Mouse (Mus musculus) MEL (cell line): ENCODE measurements around the gene Fam193b. TPM values are rescaled to one million over a fixed set of nuclear protein-coding genes. Genes with fewer than 3 reads are reported as not detected.

ENCODE experiments used
- DNase-seq: peaks from one replicate; pipeline ENCODE4 v3.0.0; 2011; ENCODE audit warnings: low read depth, low spot score
- H3K27ac ChIP-seq: 2 replicates; pipeline ENCODE4 v1.5.1; 2012; ENCODE audit warnings: low read depth, mild to moderate bottlenecking, control low read depth, low read length, moderate library complexity; ENCODE audit not compliant: control insufficient read depth
- H3K27me3 ChIP-seq, 2 experiments: fragments of 150-350 bp in 1 of 2; sonication (generic) in 1 of 2; 2 replicates each; pipeline ENCODE4 v1.6.1; 2012; ENCODE audit warnings: low read length in 2 of 2, mild to moderate bottlenecking in 2 of 2, improper control_type of control experiment in 1 of 2, moderate library complexity in 1 of 2; ENCODE audit not compliant: insufficient read depth in 2 of 2, control insufficient read depth in 1 of 2
- H3K36me3 ChIP-seq, 2 experiments: 2 replicates each; pipeline ENCODE4 v1.6.1; 2012 to 2014; ENCODE audit warnings: low read length in 2 of 2, improper control_type of control experiment in 1 of 2, inconsistent platforms in 1 of 2, mild to moderate bottlenecking in 1 of 2; ENCODE audit not compliant: insufficient read depth in 2 of 2, control insufficient read depth in 1 of 2
- H3K4me1 ChIP-seq, 2 experiments: fragments of 150-350 bp in 1 of 2; sonication (generic) in 1 of 2; 2 replicates each; pipeline ENCODE4 v1.6.1; 2012; ENCODE audit warnings: low read length in 2 of 2, improper control_type of control experiment in 1 of 2, mild to moderate bottlenecking in 1 of 2; ENCODE audit not compliant: insufficient read depth in 2 of 2, control insufficient read depth in 1 of 2
- H3K4me3 ChIP-seq, 2 experiments: fragments of 150-350 bp in 1 of 2; sonication (generic) in 1 of 2; 2 replicates each; pipeline ENCODE4 v1.5.1; 2012; ENCODE audit warnings: low read depth in 2 of 2, low read length in 2 of 2, mild to moderate bottlenecking in 2 of 2, moderate library complexity in 2 of 2, control low read depth in 1 of 2, improper control_type of control experiment in 1 of 2; ENCODE audit not compliant: control insufficient read depth in 1 of 2, insufficient read depth in 1 of 2
- H3K79me2 ChIP-seq: 2 replicates; pipeline ENCODE4 v1.6.1; 2012; ENCODE audit warnings: mild to moderate bottlenecking, low read length, moderate library complexity; ENCODE audit not compliant: control insufficient read depth, poor library complexity, insufficient read depth
- H3K9ac ChIP-seq: 2 replicates; pipeline ENCODE4 v1.6.1; 2012; ENCODE audit warnings: low read depth, mild to moderate bottlenecking, control low read depth, low read length, moderate library complexity; ENCODE audit not compliant: control insufficient read depth, poor library complexity, severe bottlenecking
- H3K9me3 ChIP-seq: fragments of 150-350 bp; sonication (generic); replicated peaks from 2 replicates; pipeline ENCODE4 v1.6.1; 2012; ENCODE audit warnings: mild to moderate bottlenecking, low read length, improper control_type of control experiment, moderate library complexity; ENCODE audit not compliant: insufficient read depth
- BHLHE40 ChIP-seq: IDR thresholded peaks from 2 replicates; pipeline ENCODE4 v1.6.1; 2012; ENCODE audit warnings: low read depth, mild to moderate bottlenecking, inconsistent platforms, low read length, improper control_type of control experiment, borderline replicate concordance
- CHD1 ChIP-seq: IDR thresholded peaks from 2 replicates; pipeline ENCODE4 v1.6.1; 2012; ENCODE audit warnings: low read depth, mild to moderate bottlenecking, inconsistent platforms, low read length, improper control_type of control experiment
- CHD2 ChIP-seq: IDR thresholded peaks from 2 replicates; pipeline ENCODE4 v1.6.1; 2011; ENCODE audit warnings: low read length, improper control_type of control experiment
- CTCF ChIP-seq, 3 experiments: IDR thresholded peaks in 2 of 3; conservative IDR thresholded peaks in 1 of 3; 2 replicates each; pipeline ENCODE4 v1.5.1; 2011 to 2012; ENCODE audit warnings: low read length in 3 of 3, low read depth in 2 of 3, mild to moderate bottlenecking in 2 of 3, improper control_type of control experiment in 1 of 3, inconsistent platforms in 1 of 3, mixed read lengths in 1 of 3, moderate library complexity in 1 of 3; ENCODE audit not compliant: control insufficient read depth in 1 of 3, insufficient read depth in 1 of 3, poor library complexity in 1 of 3, severe bottlenecking in 1 of 3
- E2F4 ChIP-seq: IDR thresholded peaks from 2 replicates; pipeline ENCODE4 v1.6.1; 2011; ENCODE audit warnings: low read depth, low read length, improper control_type of control experiment, borderline replicate concordance
- EP300 ChIP-seq, 2 experiments: IDR thresholded peaks; 2 replicates each; pipeline ENCODE4 v1.6.1; 2011; ENCODE audit warnings: improper control_type of control experiment in 2 of 2, low read length in 2 of 2, low read depth in 1 of 2, mild to moderate bottlenecking in 1 of 2
- ETS1 ChIP-seq: IDR thresholded peaks from 2 replicates; pipeline ENCODE4 v1.6.1; 2012; ENCODE audit warnings: low read depth, mild to moderate bottlenecking, inconsistent platforms, low read length, improper control_type of control experiment, moderate library complexity
- HCFC1 ChIP-seq: IDR thresholded peaks from 2 replicates; pipeline ENCODE4 v1.6.1; 2012; ENCODE audit warnings: low read depth, mild to moderate bottlenecking, inconsistent platforms, low read length, improper control_type of control experiment, moderate library complexity
- JUND ChIP-seq: IDR thresholded peaks from 2 replicates; pipeline ENCODE4 v1.6.1; 2011; ENCODE audit warnings: low read depth, mild to moderate bottlenecking, improper control_type of control experiment, low read length
- KAT2A ChIP-seq: conservative IDR thresholded peaks from 2 replicates; pipeline ENCODE4 v1.6.1; 2012; ENCODE audit warnings: low read depth, low read length, improper control_type of control experiment, inconsistent platforms
- MAFK ChIP-seq: IDR thresholded peaks from 2 replicates; pipeline ENCODE4 v1.6.1; 2011; ENCODE audit warnings: low read depth, mild to moderate bottlenecking, low read length, improper control_type of control experiment, borderline replicate concordance
- MAX ChIP-seq: IDR thresholded peaks from 2 replicates; pipeline ENCODE4 v1.6.1; 2011; ENCODE audit warnings: low read length, improper control_type of control experiment
- MAZ ChIP-seq: IDR thresholded peaks from 2 replicates; pipeline ENCODE4 v1.6.1; 2012; ENCODE audit warnings: low read depth, mild to moderate bottlenecking, inconsistent platforms, low read length, improper control_type of control experiment
- MEF2A ChIP-seq: IDR thresholded peaks from 2 replicates; pipeline ENCODE4 v1.6.1; 2014; ENCODE audit warnings: low read depth, mild to moderate bottlenecking, inconsistent platforms, low read length, improper control_type of control experiment; ENCODE audit not compliant: poor library complexity, insufficient replicate concordance, severe bottlenecking; ENCODE audit errors: extremely low read depth
- MXI1 ChIP-seq: IDR thresholded peaks from 2 replicates; pipeline ENCODE4 v1.6.1; 2011; ENCODE audit warnings: mild to moderate bottlenecking, low read depth, low read length, improper control_type of control experiment
- MYB ChIP-seq: IDR thresholded peaks from 2 replicates; pipeline ENCODE4 v1.6.1; 2011; ENCODE audit warnings: mild to moderate bottlenecking, low read depth, low read length, improper control_type of control experiment
- MYC ChIP-seq: IDR thresholded peaks from 2 replicates; pipeline ENCODE4 v1.6.1; 2011; ENCODE audit warnings: low read depth, mild to moderate bottlenecking, low read length, improper control_type of control experiment, moderate library complexity
- NELFE ChIP-seq: IDR thresholded peaks from 2 replicates; pipeline ENCODE4 v1.6.1; 2011; ENCODE audit warnings: low read depth, low read length, improper control_type of control experiment
- NRF1 ChIP-seq: IDR thresholded peaks from 2 replicates; pipeline ENCODE4 v1.6.1; 2014; ENCODE audit warnings: low read depth, mild to moderate bottlenecking, inconsistent platforms, low read length, improper control_type of control experiment, moderate library complexity; ENCODE audit not compliant: poor library complexity, insufficient read depth, severe bottlenecking
- POLR2A ChIP-seq, 2 experiments: IDR thresholded peaks; 2 replicates each; pipeline ENCODE4 v1.6.1; 2011 to 2012; ENCODE audit warnings: low read length in 2 of 2, mild to moderate bottlenecking in 2 of 2, control low read depth in 1 of 2, improper control_type of control experiment in 1 of 2, low read depth in 1 of 2, moderate library complexity in 1 of 2; ENCODE audit not compliant: control insufficient read depth in 1 of 2, insufficient read depth in 1 of 2, poor library complexity in 1 of 2
- POLR2AphosphoS2 ChIP-seq: IDR thresholded peaks from 2 replicates; pipeline ENCODE4 v1.6.1; 2011; ENCODE audit warnings: low read length, improper control_type of control experiment
- POLR2AphosphoS5 ChIP-seq: IDR thresholded peaks from 2 replicates; pipeline ENCODE4 v1.6.1; 2012; ENCODE audit warnings: low read depth, borderline replicate concordance, mild to moderate bottlenecking, inconsistent platforms, low read length, moderate library complexity, mixed read lengths
- RAD21 ChIP-seq: IDR thresholded peaks from 2 replicates; pipeline ENCODE4 v1.6.1; 2011; ENCODE audit warnings: mild to moderate bottlenecking, low read depth, low read length, improper control_type of control experiment
- RCOR1 ChIP-seq: IDR thresholded peaks from 2 replicates; pipeline ENCODE4 v1.6.1; 2012; ENCODE audit warnings: low read depth, mild to moderate bottlenecking, inconsistent platforms, low read length, improper control_type of control experiment
- SIN3A ChIP-seq: IDR thresholded peaks from 2 replicates; pipeline ENCODE4 v1.6.1; 2012; ENCODE audit warnings: low read length, improper control_type of control experiment, inconsistent platforms
- SMC3 ChIP-seq: IDR thresholded peaks from 2 replicates; pipeline ENCODE4 v1.6.1; 2011; ENCODE audit warnings: low read depth, low read length, improper control_type of control experiment
- TAL1 ChIP-seq: IDR thresholded peaks from 2 replicates; pipeline ENCODE4 v1.6.1; 2012; ENCODE audit warnings: mild to moderate bottlenecking, inconsistent platforms, low read length, moderate library complexity, mixed read lengths
- TBP ChIP-seq: IDR thresholded peaks from 2 replicates; pipeline ENCODE4 v1.8.0; 2011; ENCODE audit warnings: low read depth, low read length, improper control_type of control experiment
- TCF12 ChIP-seq: IDR thresholded peaks from 2 replicates; pipeline ENCODE4 v1.6.1; 2014; ENCODE audit warnings: low read depth, mild to moderate bottlenecking, inconsistent platforms, low read length, improper control_type of control experiment, moderate library complexity
- UBTF ChIP-seq: IDR thresholded peaks from 2 replicates; pipeline ENCODE4 v1.6.1; 2012; ENCODE audit warnings: low read depth, mild to moderate bottlenecking, inconsistent platforms, low read length, improper control_type of control experiment, moderate library complexity, borderline replicate concordance; ENCODE audit not compliant: insufficient read depth
- USF1 ChIP-seq: IDR thresholded peaks from 2 replicates; pipeline ENCODE4 v1.6.1; 2014; ENCODE audit warnings: low read depth, mild to moderate bottlenecking, inconsistent platforms, low read length, improper control_type of control experiment, moderate library complexity
- USF2 ChIP-seq, 2 experiments: IDR thresholded peaks; 2 replicates each; pipeline ENCODE4 v1.6.1; 2011 to 2012; ENCODE audit warnings: improper control_type of control experiment in 2 of 2, low read length in 2 of 2, borderline replicate concordance in 1 of 2, inconsistent platforms in 1 of 2, low read depth in 1 of 2, mild to moderate bottlenecking in 1 of 2; ENCODE audit not compliant: insufficient read depth in 1 of 2
- ZC3H11A ChIP-seq: IDR thresholded peaks from 2 replicates; pipeline ENCODE4 v1.6.1; 2012; ENCODE audit warnings: low read depth, mild to moderate bottlenecking, inconsistent platforms, low read length, improper control_type of control experiment
- ZKSCAN1 ChIP-seq: IDR thresholded peaks from 2 replicates; pipeline ENCODE4 v1.6.1; 2012; ENCODE audit warnings: low read depth, mild to moderate bottlenecking, inconsistent platforms, low read length, improper control_type of control experiment, moderate library complexity
- ZNF384 ChIP-seq: IDR thresholded peaks from 2 replicates; pipeline ENCODE4 v1.6.1; 2012; ENCODE audit warnings: low read depth, mild to moderate bottlenecking, inconsistent platforms, low read length, improper control_type of control experiment
- polyA plus RNA-seq, 2 experiments: library from polyadenylated mRNA; stranded (reverse) in 1 of 2; unstranded in 1 of 2; fragments of >175 nt in 1 of 2; fragments of >200 nt in 1 of 2; gene quantifications; 2 replicates each; pipeline versions ENCODE4 v1.2.1 to v1.2.4; 2012; ENCODE audit warnings: low replicate concordance in 2 of 2, low read depth in 1 of 2; ENCODE audit not compliant: insufficient read length in 2 of 2, insufficient read depth in 1 of 2, missing spikeins in 1 of 2
- total RNA-seq: library from RNA; depleted of rRNA; stranded (reverse); fragments of 300-350 nt; gene quantifications from 2 replicates; pipeline ENCODE4 v1.2.3, GENCODE M21; 2012

Fam193b gene
- total and polyA plus RNA-seq, 3 experiments = 11.9 to 38.7 TPM; not detected in 1

- H3K4me3 ChIP-seq = peak overlapping the region; percentile 22 to 63; a peak in 3 of 4 replicates
- peak overlapping the region; percentile 77 for H3K9ac ChIP-seq
- H3K27ac ChIP-seq = peak overlapping the region; percentile 78
- no peaks in the 10 kb centered on the region for H3K27me3 ChIP-seq
- no peaks in the 10 kb centered on the region for H3K9me3 ChIP-seq
- DNase-seq = peak; percentile 73
- peaks cover 27 to 32% of the 10 kb centered on the region in 2 experiments for H3K4me1 ChIP-seq
- H3K36me3 ChIP-seq = peaks cover 0 to 27% of the 10 kb centered on the region in 2 experiments; a peak in 2 of 4 replicates
- peaks cover 6% of the 10 kb centered on the region for H3K79me2 ChIP-seq
- TF ChIP-seq CHD1 (no peak), E2F4 (no peak), SIN3A (peak; percentile 33; the same call in 1 of the 2 replicates), ZC3H11A (no peak), NRF1 (no peak), ZNF384 (no peak), ETS1 (peak; percentile 29; the same call in 1 of the 2 replicates), USF1 (no peak), MAFK (no peak), POLR2AphosphoS5 (no peak), MYB (no peak), JUND (no peak), TAL1 (no peak), POLR2A (IDR thresholded peaks at IDR 0.05; ENCODE audit: control insufficient read depth in 1 of 2, insufficient read depth in 1 of 2, low read depth in 1 of 2, low read length in 2 of 2, poor library complexity in 1 of 2) (no peak), CTCF (IDR thresholded peaks at IDR 0.05 in 2 of 3, conservative IDR thresholded peaks at IDR 0.05 in 1 of 3; ENCODE audit: control insufficient read depth in 1 of 3, insufficient read depth in 1 of 3, low read depth in 2 of 3, low read length in 3 of 3, poor library complexity in 1 of 3, severe bottlenecking in 1 of 3) (peak in 2 of 3 experiments; percentile 20 to 33; a peak in 3 of 6 replicates), CHD2 (no peak), RAD21 (no peak), MAZ (0 out of 2 replicates have a peak, but pooled peaks have one; percentile 24), TCF12 (no peak), MYC (no peak), TBP (no peak), UBTF (no peak), NELFE (peak; percentile 37), HCFC1 (no peak), USF2 (IDR thresholded peaks at IDR 0.05; ENCODE audit: borderline replicate concordance in 1 of 2, insufficient read depth in 1 of 2, low read depth in 1 of 2, low read length in 2 of 2) (no peak), POLR2AphosphoS2 (no peak), ZKSCAN1 (no peak), MAX (no peak), KAT2A (no peak), RCOR1 (0 out of 2 replicates have a peak, but pooled peaks have one; percentile 6), EP300 (IDR thresholded peaks at IDR 0.05; ENCODE audit: low read depth in 1 of 2, low read length in 2 of 2) (peak in 1 of 2 experiments; percentile 51; a peak in 2 of 4 replicates), MXI1 (0 out of 2 replicates have a peak, but pooled peaks have one; percentile 10), MEF2A (no peak), BHLHE40 (no peak), SMC3 (no peak)
These were observed 60.0 kb downstream of the Fam193b start for GRCm38 (mm10) chr13:55510668-55511491.
